Mouse (Mus musculus): Measurements from ENCODE around the gene Ngb.

Gene Ngb

GRCm38 (mm10) chr12:87102165-87102631, at the start of gene Ngb:
Gene Ngb, minus strand, starts transcription at chr12:87102539.
- peak; percentile 10 for DNase-seq (ENCODE audit: extremely low spot score)

- no peak for DNase-seq (ENCODE audit: extremely low spot score)
Measured at GRCm38 (mm10) chr12:87149471-87149870, 47.1 kb upstream of the Ngb start.

- no peak for DNase-seq (ENCODE audit: extremely low spot score)
Measured at GRCm38 (mm10) chr12:87148136-87148535, 45.8 kb upstream of the Ngb start.

GRCm38 (mm10) chr12:87147395-87148089, 45.2 kb upstream of the Ngb start, which contains the start of gene Pomt2:
Gene Pomt2, minus strand, starts transcription at chr12:87147968.
- DNase-seq (ENCODE audit: extremely low spot score) = peak; percentile 95

- DNase-seq (ENCODE audit: extremely low spot score) = peak; percentile 91
Measured at GRCm38 (mm10) chr12:87146966-87147365, 44.6 kb upstream of the Ngb start, which contains the start of gene Gstz1. Gene Gstz1, plus strand, starts transcription at chr12:87147165.

GRCm38 (mm10) chr12:87142156-87142555, 39.8 kb upstream of the Ngb start:
- no peak for DNase-seq (ENCODE audit: extremely low spot score)

GRCm38 (mm10) chr12:87138768-87139167, 36.4 kb upstream of the Ngb start:
- DNase-seq (ENCODE audit: extremely low spot score) = no peak

GRCm38 (mm10) chr12:87138342-87138701, 36.0 kb upstream of the Ngb start:
- no peak for DNase-seq (ENCODE audit: extremely low spot score)

GRCm38 (mm10) chr12:87137439-87138341, 35.4 kb upstream of the Ngb start:
- DNase-seq (ENCODE audit: extremely low spot score) = no peak

- no peak for DNase-seq (ENCODE audit: extremely low spot score)
Measured at GRCm38 (mm10) chr12:87132784-87133183, 30.4 kb upstream of the Ngb start.

GRCm38 (mm10) chr12:87132210-87132609, 29.9 kb upstream of the Ngb start:
- no peak for DNase-seq (ENCODE audit: extremely low spot score)

- no peak for DNase-seq (ENCODE audit: extremely low spot score)
Measured at GRCm38 (mm10) chr12:87131619-87132018, 29.3 kb upstream of the Ngb start.

- DNase-seq (ENCODE audit: extremely low spot score) = no peak
Measured at GRCm38 (mm10) chr12:87131181-87131580, 28.8 kb upstream of the Ngb start.

- DNase-seq (ENCODE audit: extremely low spot score) = no peak
Measured at GRCm38 (mm10) chr12:87130224-87130623, 27.9 kb upstream of the Ngb start.

- DNase-seq (ENCODE audit: extremely low spot score) = no peak
Measured at GRCm38 (mm10) chr12:87127256-87127655, 24.9 kb upstream of the Ngb start.

- no peak for DNase-seq (ENCODE audit: extremely low spot score)
Measured at GRCm38 (mm10) chr12:87121918-87122589, 19.7 kb upstream of the Ngb start.

- no peak for DNase-seq (ENCODE audit: extremely low spot score)
Measured at GRCm38 (mm10) chr12:87107357-87107977, 5.1 kb upstream of the Ngb start.

GRCm38 (mm10) chr12:87104796-87105195, 2.5 kb upstream of the Ngb start:
- DNase-seq (ENCODE audit: extremely low spot score) = no peak

GRCm38 (mm10) chr12:87103471-87103870, 1.1 kb upstream of the Ngb start:
- DNase-seq (ENCODE audit: extremely low spot score) = no peak

GRCm38 (mm10) chr12:87100331-87100730, 2.0 kb downstream of the Ngb start:
- no peak for DNase-seq (ENCODE audit: extremely low spot score)

GRCm38 (mm10) chr12:87093671-87094070, 8.7 kb downstream of the Ngb start:
- no peak for DNase-seq (ENCODE audit: extremely low spot score)

GRCm38 (mm10) chr12:87093249-87093648, 9.1 kb downstream of the Ngb start:
- no peak for DNase-seq (ENCODE audit: extremely low spot score)
